ENCODE assay signal across 11 mouse cellular contexts in genomic region chr14:55778686-55779085, GRCm38 (mm10). TPM values are rescaled to one million over a fixed set of nuclear protein-coding genes. Genes with fewer than 3 reads are reported as not detected.
DNase-seq lines count a peak whose midpoint lies in the region.
"Had no signal": no experiment of that assay in that cellular context is flagged by ENCODE, and none has a peak within 500 bp of the region (broad histone marks: within the 10 kb centered on the region; RNA-seq: fewer than 3 reads in every experiment).

No protein-coding gene starts in this region.

- intact Hi-C loops in gastrocnemius, postnatal 36 days (cut with DNase I) = no loop called here

- DNase-seq in gastrocnemius, adult 8-10 months (ENCODE audit: low spot score in 2 of 2) = peak; percentile 1 to 2
- DNase-seq in gastrocnemius, postnatal 36 days = no peak
- DNase-seq in layer of hippocampus, adult 11-12 months (ENCODE audit: low spot score) = peak; percentile 2
- no peak for DNase-seq in layer of hippocampus, postnatal 25 days (ENCODE audit: extremely low spot score in 1 of 2, low spot score in 1 of 2)
- DNase-seq in testis, postnatal 10 days (ENCODE audit: low spot score) = peak; percentile 39
- DNase-seq in testis, postnatal 14 days (ENCODE audit: low spot score) = no peak
- DNase-seq in ZHBTc4 (ENCODE audit: low read depth, low spot score) = peak; percentile 30
- DNase-seq: adrenal gland, postnatal 36 days; cerebellum, adult 9-10 months; liver had no signal

RNA-seq across cellular contexts. Expression of gene Adcy4, which starts 5.2 kb away (rescaled TPM):
- total RNA-seq in gastrocnemius, adult 8-10 months (2022) = 1 to 10 TPM; 3.4 to 7.1 (median 3.6) TPM
- total RNA-seq in gastrocnemius, postnatal 36 days (2021) = 1 to 10 TPM; 5.3 to 6.5 TPM
- 1 to 10 TPM; 3.9 to 5.9 TPM for total RNA-seq in layer of hippocampus, postnatal 25 days (2021)

RNA-seq across cellular contexts. Expression of gene Ripk3, which starts 10.0 kb away (rescaled TPM):
- 1 to 10 TPM in 3 of 4 experiments, not detected in 1; 1.0 to 1.3 (median 1.3) TPM for total RNA-seq in gastrocnemius, adult 8-10 months (2022)
- under 1 TPM; 0.59 to 0.67 TPM for total RNA-seq in gastrocnemius, postnatal 36 days (2021)
- 1 to 10 TPM in 1 of 2 experiments, under 1 TPM in 1; 0.61 to 1.2 TPM for total RNA-seq in layer of hippocampus, postnatal 25 days (2021)

RNA-seq across cellular contexts. Expression of gene Ltb4r1, which starts 12.9 kb away (rescaled TPM):
- total RNA-seq in gastrocnemius, adult 8-10 months (2022) = under 1 TPM in 1 of 4 experiments, not detected in 3; 0.27 TPM
- total RNA-seq in gastrocnemius, postnatal 36 days (2021) = not detected
- total RNA-seq in layer of hippocampus, postnatal 25 days (2021) = under 1 TPM in 1 of 2 experiments, not detected in 1; 0.32 TPM

RNA-seq across cellular contexts. Expression of gene Ltb4r2, which starts 17.5 kb away (rescaled TPM):
- total RNA-seq in gastrocnemius, adult 8-10 months (2022) = not detected
- not detected for total RNA-seq in gastrocnemius, postnatal 36 days (2021)
- under 1 TPM; 0.10 to 0.19 TPM for total RNA-seq in layer of hippocampus, postnatal 25 days (2021)
- total RNA-seq: adrenal gland, postnatal 36 days; gastrocnemius, adult 18-20 months had no signal

RNA-seq across cellular contexts. Expression of gene Cideb, which starts 20.4 kb away (rescaled TPM):
- not detected for total RNA-seq in gastrocnemius, adult 8-10 months (2022)
- total RNA-seq in gastrocnemius, postnatal 36 days (2021) = not detected
- 1 to 10 TPM; 1.4 to 2.1 TPM for total RNA-seq in layer of hippocampus, postnatal 25 days (2021)
- total RNA-seq: gastrocnemius, adult 18-20 months had no signal

Comparison
In these comparisons a context has a peak if more than half of its experiments do, and no peak if none do; other contexts are left out.
1. DNase-seq: peak in gastrocnemius, adult 8-10 months (2 of 2), layer of hippocampus, adult 11-12 months (single experiment), testis, postnatal 10 days (single experiment) and ZHBTc4 (single experiment); none in gastrocnemius, postnatal 36 days (0 of 2), layer of hippocampus, postnatal 25 days (0 of 2) and testis, postnatal 14 days (single experiment).